ENCODE assay signal across 9 mouse cellular contexts in the genomic region with DNA sequence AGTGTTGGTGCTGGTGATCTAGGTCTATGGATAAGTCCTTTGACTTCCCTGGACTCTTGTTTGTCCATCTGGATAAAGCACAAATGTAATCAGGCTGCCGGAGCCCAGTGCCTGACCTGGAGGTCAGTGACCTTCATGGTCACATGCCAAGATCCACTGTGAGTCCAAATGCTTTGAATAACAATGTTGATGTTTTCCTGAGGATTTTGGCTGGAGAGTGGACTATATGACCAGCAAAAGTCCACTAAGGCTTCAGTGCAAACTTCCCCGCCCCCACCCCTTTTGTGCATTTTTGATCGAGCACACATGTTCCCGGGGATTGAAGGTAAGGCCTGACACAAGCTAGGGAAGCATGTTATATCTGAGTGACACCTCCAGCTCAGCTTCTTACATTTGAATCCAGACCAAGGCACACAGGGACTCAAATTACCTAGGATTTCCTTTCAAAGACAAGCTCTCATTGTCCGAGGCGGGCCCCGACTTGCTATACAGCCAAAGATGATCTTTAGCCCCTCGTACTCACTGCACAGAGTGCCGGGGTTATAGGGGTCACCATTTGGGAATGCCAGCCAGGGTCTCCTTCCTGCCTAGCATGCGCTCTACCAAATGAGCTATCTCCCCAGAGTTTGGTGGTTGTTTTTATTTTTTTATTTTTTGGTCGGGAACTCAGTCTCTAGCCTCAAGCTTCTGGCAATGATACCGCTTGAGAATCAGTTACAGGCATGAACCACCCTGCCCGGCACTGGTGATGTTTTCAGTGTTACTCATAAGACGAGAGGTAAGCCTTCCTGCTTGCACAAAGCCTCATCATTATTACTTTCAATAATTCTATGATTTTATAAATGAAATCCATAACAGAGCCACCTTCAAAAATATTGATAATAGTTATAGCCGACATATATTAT. TPM values are rescaled to one million over a fixed set of nuclear protein-coding genes. Genes with fewer than 3 reads are reported as not detected.
DNase-seq lines count a peak whose midpoint lies in the region; ATAC-seq and TF ChIP-seq lines count a peak whose summit lies in the region.
"Had no signal": no experiment of that assay in that cellular context is flagged by ENCODE, and none has a peak within 500 bp of the region (broad histone marks: within the 10 kb centered on the region; RNA-seq: fewer than 3 reads in every experiment).

No protein-coding gene starts in this region.

- no peaks in the 10 kb centered on the region for H3K9me3 ChIP-seq in lung, embryonic 16.5 days (ENCODE audit: control insufficient read depth, low read length)
- H3K9me3 ChIP-seq in liver, embryonic 12.5 days (replicated peaks) = no peaks in the 10 kb centered on the region
- H3K9me3 ChIP-seq: heart, embryonic 15.5 days had no signal

- 67% methylated on average over 15 of the region's 15 CpGs for WGBS in lung, embryonic 16.5 days
- WGBS in lung, adult 2 months = 65% methylated on average over 15 of the region's 15 CpGs
- WGBS in liver, embryonic 12.5 days (ENCODE audit: insufficient replicate concordance) = 70% methylated on average over 15 of the region's 15 CpGs

- no peak overlapping the region for H3K4me3 ChIP-seq in lung, embryonic 16.5 days (ENCODE audit: low read length)
- no peak overlapping the region for H3K4me3 ChIP-seq in lung, adult 2 months (replicated peaks; ENCODE audit: extremely low read depth, low read depth, low read length)
- no peak overlapping the region for H3K4me3 ChIP-seq in liver, embryonic 12.5 days
- H3K4me3 ChIP-seq: heart, embryonic 15.5 days had no signal

- H3K4me1 ChIP-seq in lung, embryonic 16.5 days (replicated peaks; ENCODE audit: control insufficient read depth, insufficient read depth, low read length) = peaks cover 3% of the 10 kb centered on the region; the same call in 1 of the 2 replicates
- H3K4me1 ChIP-seq in lung, adult 2 months (ENCODE audit: control insufficient read depth, insufficient read depth, low read length) = no peaks in the 10 kb centered on the region; the same call in 1 of the 2 replicates
- no peaks in the 10 kb centered on the region for H3K4me1 ChIP-seq in liver, embryonic 12.5 days

- no peak for TF ChIP-seq CTCF in lung, adult 2 months (IDR thresholded peaks at IDR 0.05; ENCODE audit: insufficient read depth, low read length)

- H3K27me3 ChIP-seq in lung, embryonic 16.5 days (ENCODE audit: control insufficient read depth, insufficient read depth, low read depth, low read length) = no peaks in the 10 kb centered on the region
- H3K27me3 ChIP-seq in liver, embryonic 12.5 days (replicated peaks) = no peaks in the 10 kb centered on the region
- H3K27me3 ChIP-seq: heart, embryonic 15.5 days had no signal

- no peaks in the 10 kb centered on the region for H3K36me3 ChIP-seq in lung, embryonic 16.5 days (ENCODE audit: control insufficient read depth, insufficient read depth, low read length)
- H3K36me3 ChIP-seq in liver, embryonic 12.5 days = no peaks in the 10 kb centered on the region
- H3K36me3 ChIP-seq: heart, embryonic 15.5 days had no signal

- H3K9ac ChIP-seq in lung, embryonic 16.5 days (ENCODE audit: low read length) = no peak overlapping the region
- no peak overlapping the region for H3K9ac ChIP-seq in liver, embryonic 12.5 days
- H3K9ac ChIP-seq: heart, embryonic 15.5 days had no signal

- TF ChIP-seq POLR2A in lung, adult 2 months (IDR thresholded peaks at IDR 0.05; ENCODE audit: borderline replicate concordance, extremely low read depth, low read depth, low read length) = no peak

- no peak overlapping the region for H3K4me2 ChIP-seq in lung, embryonic 16.5 days (ENCODE audit: low read depth, low read length)
- no peak overlapping the region for H3K4me2 ChIP-seq in liver, embryonic 12.5 days
- H3K4me2 ChIP-seq: heart, embryonic 15.5 days had no signal

- 0 out of 2 replicates have a peak, but pooled peaks have one; percentile 17 for ATAC-seq in lung, embryonic 16.5 days (ENCODE audit: low read depth)
- peak; percentile 66 for ATAC-seq in liver, embryonic 12.5 days

- no peak overlapping the region for H3K27ac ChIP-seq in lung, embryonic 16.5 days (ENCODE audit: low read length)
- 0 out of 2 replicates have a peak overlapping the region, but pooled peaks have one; percentile 13 for H3K27ac ChIP-seq in liver, embryonic 12.5 days
- H3K27ac ChIP-seq: heart, embryonic 15.5 days had no signal

- DNase-seq in lung, adult 2 months = no peak
- peak; percentile 59 for DNase-seq in adrenal gland, postnatal 10 days
- DNase-seq in heart, adult 9 months (ENCODE audit: low spot score in 2 of 2) = peak; percentile 36 to 44
- no peak for DNase-seq in testis, postnatal 10 days (ENCODE audit: low spot score)
- no peak for DNase-seq in right cerebral cortex, postnatal 4 days
- no peak for DNase-seq in right cerebral cortex, postnatal 14 days

RNA-seq across cellular contexts. Expression of gene Cnn3, which starts 47.3 kb away (rescaled TPM):
- 522 and 562 TPM in 2 replicates for polyA plus RNA-seq in lung, embryonic 16.5 days (2015; fragmentation: Nextera tagmentation; extraction: Ambion mirVana)
- polyA plus RNA-seq in lung, adult 2 months (2012; rRNA removed) = 165 and 170 TPM in 2 replicates
- total RNA-seq in adrenal gland, postnatal 10 days (2021) = 100 to 1,000 TPM; 148 to 215 TPM
- polyA plus RNA-seq in liver, embryonic 12.5 days (2016; fragmentation: Nextera tagmentation; extraction: Ambion mirVana) = 138 and 143 TPM in 2 replicates

Comparison
In these comparisons a context has a peak if more than half of its experiments do, and no peak if none do; other contexts are left out.
1. DNase-seq: peak in adrenal gland, postnatal 10 days (single experiment) and heart, adult 9 months (2 of 2); none in lung, adult 2 months (single experiment), testis, postnatal 10 days (single experiment), right cerebral cortex, postnatal 4 days (single experiment) and right cerebral cortex, postnatal 14 days (single experiment).